Mouse (Mus musculus): ENCODE measurements around the gene Vezt. TPM values are rescaled to one million over a fixed set of nuclear protein-coding genes. Genes with fewer than 3 reads are reported as not detected.
A peak's percentile ranks its signal among the peaks of the same experiment; 100 is the strongest.

The Vezt gene
- polyA plus RNA-seq, 2 experiments from 2014 or later = 6.1 to 15.1 TPM

DNA sequence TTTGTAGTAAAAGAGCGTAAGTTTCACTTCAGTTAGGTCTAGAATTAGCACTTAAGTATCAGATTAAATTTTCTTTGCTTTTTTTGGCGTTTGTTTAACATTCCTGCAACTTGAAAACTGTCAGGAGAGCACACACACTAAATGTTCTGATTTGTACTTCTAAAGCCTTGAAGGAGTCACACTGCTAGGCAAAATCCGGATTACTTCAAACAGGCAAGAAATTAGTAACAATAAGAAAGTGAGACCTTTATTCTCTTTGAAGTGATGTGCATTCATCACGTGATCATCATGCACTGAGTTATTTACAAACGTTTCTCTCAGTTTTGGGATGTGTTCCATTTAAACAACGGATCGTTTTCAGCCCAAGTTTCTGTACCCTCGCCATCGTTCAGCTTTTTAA, 1.6 kb upstream of the Vezt start:
- no peak for ATAC-seq

DNA sequence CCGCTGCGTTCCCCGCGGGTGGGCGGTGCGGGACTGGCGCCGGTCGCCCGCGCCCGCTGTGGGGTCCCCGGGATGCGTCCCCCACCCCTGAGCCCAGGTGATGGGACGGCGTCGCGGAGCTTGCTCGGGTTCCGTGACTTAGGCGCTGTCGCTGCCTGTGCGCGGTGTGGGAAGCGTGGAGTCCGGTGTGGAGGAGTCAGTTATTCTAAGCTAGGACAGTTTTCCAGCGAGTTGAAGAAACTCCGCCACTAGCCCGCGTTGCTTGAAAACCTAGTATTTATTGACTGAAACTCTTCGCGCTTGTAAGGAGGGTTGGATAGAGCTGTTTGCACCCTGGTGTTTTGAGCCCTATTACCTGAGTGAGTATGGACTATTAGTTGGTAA, 750 bp upstream of the Vezt start:
- no peak for ATAC-seq

DNA sequence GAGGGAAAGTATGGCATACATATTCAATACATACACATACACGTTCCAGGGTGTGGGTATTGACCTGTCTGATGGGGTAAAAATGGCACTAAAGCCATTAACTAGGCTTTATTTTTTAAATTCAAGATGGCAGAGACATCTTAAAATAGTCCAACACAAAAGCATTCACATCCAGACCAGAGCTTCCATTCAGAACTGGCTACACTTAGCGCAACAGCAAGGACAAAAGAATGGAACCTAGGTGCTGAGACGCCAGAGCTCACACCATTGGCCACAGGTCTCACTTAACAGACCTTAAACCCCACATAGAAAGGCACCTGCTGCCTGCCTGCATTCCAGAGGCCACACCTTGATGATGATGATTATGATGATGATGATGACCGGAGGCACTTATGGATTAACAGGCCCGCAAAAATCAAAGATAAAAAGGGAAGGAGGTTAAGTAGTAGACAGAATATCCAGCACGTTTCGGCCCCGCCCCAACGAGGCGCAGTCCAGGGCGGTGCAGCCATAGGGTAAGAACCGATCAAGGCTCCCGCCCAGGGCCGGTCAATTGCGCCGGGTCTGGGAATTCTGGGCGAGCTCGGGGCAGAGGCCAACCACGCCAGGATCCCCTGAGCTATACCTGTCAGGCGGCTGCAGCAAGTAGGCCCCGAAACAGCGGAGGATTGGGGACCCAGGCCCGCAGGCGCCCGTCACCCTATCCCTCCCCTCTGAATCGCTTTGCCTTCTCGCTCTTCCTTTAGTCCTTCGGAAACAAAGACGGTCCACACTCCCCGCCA, 550 bp downstream of the Vezt start:
- peak; percentile 13 for ATAC-seq

DNA sequence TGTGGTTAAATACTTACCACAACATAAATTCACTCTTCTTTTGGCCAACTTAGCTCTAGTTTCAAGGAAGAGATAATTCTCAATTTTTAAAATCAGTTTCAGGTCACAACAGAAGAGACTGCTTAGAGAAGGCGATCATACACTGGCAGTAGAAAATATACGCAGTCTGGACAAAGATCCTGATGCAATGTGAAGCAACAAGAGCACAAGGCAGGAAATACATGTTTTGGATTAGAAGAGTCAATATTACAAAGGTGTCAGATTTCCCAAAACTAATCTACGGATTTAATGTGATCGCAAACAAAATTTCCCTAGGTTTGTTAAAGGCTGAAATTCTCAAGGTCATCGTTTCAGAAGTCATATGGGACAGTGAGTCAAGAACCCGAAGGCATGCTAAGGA, 4.5 kb downstream of the Vezt start:
- no peak for ATAC-seq

DNA sequence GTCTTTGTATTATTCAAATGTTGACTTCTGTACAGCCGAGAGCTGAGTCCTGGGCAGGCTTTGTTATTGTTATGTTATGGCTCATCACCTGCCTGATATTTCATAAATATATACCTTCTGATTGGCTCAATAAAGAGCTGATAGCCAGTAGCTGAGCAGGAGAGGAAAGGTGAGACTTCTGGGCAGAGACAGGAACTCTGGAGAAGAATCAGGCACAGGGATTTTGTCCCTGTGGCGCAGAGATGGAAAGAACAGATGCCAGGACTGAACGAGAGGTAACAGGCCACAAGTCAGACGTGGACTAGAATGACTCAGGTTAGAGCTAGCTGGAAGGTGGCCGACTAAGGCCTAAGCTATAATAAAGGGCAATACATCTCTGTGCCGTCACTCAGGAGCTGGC, 7.1 kb downstream of the Vezt start:
- no peak for ATAC-seq

DNA sequence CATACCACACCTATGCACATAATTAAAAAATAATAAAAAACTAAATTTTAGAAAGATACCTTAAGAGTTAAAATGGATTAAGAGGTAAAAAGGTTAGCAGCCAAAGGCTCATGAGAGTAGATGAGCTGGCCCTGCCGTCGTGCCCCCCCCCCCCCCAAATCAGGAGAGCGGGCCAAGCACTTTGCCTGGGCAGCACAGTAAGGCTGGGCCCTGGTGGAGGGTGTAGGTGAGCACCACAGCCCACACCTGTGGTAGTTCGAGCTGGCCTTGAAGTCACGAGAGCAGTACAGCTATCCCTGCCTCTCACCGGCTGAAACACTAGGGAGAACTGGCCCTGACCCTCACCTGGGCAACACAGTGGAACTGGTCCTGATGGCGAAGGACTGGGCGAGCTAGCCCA, 10.5 kb downstream of the Vezt start:
- no peak for ATAC-seq

DNA sequence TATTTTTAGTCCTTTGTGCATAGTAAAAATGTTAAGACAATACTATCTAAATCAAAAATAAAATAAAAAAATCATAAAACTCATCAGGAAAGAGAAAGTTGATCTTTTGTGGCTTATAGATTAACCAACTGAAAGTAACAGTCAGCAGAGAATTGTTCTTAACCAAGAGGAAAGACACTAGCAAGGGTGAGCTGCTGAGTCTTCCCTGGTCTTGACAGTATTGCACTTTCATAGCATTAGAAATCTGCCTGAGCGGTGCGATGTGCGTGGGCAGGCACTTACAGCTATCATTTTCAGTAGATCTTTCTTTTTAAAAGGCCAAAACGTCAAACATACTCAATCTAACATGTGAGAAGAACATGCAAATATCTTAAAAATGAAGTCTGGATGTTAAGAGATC, 14.6 kb downstream of the Vezt start:
- peak; percentile 76 for ATAC-seq

DNA sequence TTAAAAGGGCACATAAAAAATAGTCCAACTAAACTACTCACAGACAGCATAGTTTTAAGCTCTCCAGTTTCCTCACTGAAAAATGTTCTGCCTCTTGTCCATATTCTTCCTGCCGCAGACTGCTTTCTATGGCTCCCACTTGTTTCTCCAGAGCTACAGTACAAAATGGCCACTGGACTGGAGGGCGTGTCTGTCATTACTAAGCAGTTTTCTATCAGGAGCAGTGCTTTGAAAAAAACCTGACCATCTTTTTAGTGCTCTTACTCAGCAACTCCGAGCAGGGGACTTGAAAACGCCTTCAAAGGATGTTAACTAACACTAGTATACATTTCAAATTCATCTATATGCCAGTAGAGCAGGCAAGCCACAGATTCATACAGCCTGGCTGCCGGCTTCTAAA, 15.0 kb downstream of the Vezt start:
- ATAC-seq = peak; percentile 34

DNA sequence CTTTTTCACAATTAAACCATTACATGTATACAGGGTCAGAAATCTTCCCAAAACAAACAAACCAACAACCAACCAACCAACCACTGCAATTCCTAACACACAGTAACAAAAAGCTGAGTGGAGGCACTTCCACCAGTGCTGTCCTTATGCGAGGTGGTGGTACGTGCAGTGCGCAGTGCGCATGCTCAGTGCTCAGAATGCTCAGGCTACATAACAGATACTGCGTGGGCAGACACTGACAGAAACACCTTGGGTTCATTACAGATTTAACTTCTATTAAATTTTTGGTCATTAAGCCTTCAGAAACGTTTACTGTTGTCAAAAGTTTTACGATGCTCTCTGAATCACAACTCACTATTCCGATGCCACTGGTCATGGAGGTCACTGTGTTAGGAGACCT, 18.2 kb downstream of the Vezt start:
- no peak for ATAC-seq

DNA sequence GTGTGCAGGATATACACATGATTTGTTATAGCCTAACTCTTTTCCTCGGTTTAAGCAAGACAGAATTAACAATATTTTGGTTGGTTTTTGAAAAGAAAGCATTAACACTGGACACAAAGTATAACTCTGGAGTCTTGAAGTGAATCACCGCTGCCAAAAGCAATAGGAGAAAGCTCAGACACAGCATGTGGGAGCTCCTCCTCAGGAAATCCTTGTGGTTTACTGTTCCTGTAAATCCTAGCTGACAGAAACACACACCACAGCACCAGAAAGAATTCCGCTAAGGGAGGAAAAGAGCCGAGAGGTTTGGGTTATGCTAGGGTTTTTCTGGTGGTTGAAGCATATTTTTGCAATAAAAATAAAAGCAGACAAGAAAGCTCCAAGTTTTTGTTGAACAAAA, 21.4 kb downstream of the Vezt start:
- no peak for ATAC-seq

DNA sequence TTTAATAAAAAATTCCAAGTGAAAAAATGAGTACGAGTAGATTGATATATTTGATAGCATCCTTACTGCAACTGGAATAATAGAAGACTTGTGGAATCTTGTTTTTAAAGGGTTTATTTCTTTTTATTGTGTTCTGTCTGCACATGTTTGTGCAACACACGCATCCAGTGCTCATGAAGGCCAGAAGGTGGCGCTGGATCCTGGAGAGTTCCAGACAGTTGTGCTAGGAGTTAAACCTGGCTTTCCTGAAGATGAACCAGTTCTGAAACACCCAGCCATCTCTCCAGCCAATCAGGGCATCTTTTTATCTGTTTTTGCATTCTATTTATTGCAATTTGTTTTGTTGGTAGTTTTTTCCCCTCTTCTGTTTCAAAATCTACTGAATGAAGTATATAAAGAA, 22.4 kb downstream of the Vezt start:
- ATAC-seq = peak; percentile 54

DNA sequence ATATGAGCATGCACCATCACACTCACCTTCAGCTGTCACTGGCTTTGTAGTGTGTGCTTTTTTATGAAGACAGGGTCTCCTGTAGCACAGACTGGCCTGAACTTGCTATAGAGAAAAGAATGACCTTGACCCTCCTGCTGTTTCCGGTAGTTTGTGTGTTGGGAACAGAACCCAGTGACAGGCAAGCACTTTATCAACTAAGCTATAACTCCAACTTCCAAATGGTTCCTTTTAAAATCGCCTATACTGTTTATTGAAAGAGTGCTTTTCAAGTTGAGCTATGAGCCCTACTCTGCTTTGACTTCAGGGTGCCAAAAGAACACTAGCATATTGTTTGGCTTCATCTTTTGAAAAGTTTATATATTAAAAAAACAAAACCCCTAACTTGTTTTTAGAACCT, 24.6 kb downstream of the Vezt start:
- no peak for ATAC-seq

DNA sequence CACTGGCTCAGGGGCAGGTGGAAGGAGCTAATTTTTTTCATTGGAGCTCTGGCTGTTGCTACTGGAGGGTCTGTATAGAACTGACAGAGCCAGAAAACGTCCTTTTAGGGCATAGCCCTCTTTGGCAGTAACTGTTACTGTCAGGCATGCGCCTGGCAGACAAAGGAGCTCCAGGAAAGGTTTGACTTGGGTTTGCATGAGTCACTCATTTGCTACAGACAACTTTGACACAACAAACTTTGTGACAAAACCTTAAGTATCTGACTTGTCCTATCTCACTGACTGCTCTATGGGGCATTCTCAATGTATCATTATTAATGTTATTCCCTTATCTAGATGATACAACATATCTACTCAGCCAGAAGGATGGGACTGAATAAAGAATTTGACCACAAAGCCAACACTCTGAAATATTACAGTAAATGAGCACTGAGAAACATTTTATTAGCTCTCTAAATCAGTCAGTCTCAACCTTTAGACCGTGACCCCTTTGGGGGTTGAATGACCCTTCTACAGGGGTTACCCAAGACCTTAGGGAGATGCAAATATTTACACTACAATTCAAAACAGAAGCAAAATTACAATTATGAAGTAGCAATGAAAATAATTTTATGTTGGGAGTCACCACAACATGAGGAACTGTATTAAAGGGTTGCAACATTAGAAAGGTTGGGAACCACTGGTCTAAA, 25.5 kb downstream of the Vezt start:
- ATAC-seq = no peak

DNA sequence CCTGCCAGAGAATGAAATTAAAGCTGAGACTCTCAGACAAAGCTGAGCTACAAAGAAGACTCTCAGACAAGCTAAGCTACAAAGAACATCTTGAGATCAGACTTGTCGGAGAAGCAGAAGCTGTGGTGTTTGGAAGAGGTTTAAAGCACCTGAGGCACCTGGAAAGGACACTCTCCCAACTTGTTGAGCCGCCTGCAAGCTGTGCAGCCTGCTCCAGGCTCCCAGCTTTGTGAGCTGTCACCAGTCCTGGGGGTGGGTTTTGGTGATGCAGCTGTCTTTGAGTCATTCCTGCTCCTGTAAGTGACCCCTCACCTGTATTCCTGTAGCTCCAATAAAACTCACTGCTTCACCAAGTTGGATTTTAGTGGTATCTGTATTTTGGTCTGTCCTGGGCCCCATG, 27.3 kb downstream of the Vezt start:
- ATAC-seq = no peak

DNA sequence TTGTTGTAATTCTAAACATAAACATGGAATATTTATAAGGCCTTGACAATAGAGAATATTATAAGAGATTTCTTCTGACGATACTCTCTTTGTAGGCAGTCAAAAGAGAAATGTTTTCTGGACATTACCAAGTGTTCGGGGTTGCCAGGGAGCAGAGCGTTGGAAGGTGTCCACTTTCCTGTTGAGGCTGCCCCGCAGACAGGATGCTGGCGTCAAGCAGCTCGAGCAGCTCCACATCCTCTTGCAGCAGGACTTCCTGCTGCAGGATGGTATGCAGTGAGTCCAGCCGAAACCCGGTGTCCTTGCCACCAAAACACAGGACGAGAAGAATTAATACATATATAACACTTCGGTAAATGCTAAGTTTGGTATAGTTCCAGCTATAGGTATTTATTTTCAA, 35.4 kb downstream of the Vezt start:
- no peak for ATAC-seq

DNA sequence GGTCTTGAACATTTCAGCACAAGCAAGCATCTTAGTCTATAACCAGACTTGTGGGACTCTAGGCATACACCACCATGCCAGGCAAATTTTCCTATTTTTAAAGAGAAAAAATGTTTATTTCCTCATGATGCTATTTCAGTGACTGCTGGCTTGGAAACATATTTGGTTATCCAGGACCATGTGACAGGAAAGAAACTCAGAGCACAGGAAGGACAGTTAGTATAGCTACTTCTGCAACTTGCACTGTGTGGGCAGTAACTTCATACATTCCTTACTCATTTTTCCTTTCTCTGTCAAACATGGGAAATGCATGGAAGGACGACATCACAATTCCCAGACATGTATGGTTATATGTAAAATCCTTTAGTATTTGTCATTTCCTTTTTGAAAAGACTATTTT, 36.3 kb downstream of the Vezt start:
- ATAC-seq = no peak

DNA sequence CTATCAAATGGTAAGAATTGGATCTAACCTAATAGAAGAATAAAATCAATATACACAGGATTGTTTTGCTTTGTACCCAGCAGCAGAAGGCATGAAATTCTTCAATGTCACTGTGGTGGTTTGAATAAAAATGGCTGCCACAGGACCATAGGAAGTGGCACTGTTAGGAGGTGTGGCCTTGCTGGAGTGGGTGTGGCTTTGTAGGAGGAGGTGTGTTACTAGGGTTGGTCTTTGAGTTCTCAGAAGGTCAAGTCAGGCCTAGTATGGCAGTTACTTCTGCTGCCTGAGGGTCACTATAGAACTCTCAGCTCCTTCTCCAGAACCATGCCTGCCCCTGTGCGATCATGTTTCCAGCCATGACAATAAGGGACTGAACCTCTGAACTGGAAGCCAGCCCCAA, 40.5 kb downstream of the Vezt start:
- no peak for ATAC-seq

DNA sequence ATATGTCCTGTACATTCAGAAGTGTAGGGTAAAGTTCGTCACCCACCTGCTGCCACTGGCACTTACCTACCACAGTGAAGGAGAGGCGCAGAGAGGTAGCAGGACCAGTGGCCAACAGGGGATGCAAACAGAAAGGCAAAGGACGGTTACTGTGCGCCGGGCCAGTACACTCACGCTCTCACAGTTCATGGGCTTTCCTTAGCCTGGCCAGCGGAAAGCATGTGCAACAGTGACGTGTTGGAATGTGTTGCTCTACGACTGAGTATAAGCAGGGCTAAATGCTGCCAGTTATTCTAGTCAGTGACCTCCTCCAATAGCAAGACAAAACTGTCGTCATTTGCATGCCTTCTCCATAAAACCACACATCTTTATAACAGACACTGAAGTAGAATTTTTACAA, 41.5 kb downstream of the Vezt start:
- ATAC-seq = no peak

DNA sequence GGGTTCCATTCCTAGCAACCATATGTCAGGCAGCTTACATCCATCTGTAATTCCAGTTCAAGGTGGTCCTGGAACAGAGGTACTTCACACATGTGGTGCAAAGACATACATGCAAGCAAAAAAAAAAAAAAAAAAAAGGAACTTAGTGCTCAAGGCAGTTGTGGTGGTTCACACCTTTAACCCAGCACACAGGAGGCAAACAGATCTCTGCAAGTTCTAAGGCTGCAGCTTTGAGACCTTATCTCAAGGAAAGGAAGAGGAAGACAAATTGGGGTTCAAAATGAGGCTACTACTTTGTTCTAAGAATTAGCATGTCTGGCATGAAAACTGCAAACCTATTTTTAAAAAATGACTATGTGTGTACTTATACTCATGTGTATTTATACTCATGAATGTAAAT, 50.3 kb downstream of the Vezt start:
- no peak for ATAC-seq

DNA sequence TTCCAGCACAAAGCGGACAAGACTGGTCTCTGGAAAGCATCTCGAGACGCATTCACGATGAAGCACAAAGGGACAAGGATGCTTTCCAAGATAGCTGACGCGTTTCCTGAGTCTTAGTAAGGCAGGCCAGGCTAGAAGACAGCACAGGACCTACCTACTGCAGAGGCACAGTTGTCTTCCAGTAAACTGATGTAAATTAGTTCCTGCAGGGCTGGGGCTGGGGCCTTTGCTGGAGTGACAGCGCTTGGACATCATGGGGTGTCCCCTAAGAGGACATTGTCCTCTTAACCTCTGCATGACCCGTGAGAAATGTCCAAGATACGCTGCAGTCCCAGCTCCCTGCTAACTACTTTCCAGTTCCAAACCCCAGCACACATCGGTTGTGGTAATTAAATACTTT, 66.3 kb downstream of the Vezt start:
- no peak for ATAC-seq

DNA sequence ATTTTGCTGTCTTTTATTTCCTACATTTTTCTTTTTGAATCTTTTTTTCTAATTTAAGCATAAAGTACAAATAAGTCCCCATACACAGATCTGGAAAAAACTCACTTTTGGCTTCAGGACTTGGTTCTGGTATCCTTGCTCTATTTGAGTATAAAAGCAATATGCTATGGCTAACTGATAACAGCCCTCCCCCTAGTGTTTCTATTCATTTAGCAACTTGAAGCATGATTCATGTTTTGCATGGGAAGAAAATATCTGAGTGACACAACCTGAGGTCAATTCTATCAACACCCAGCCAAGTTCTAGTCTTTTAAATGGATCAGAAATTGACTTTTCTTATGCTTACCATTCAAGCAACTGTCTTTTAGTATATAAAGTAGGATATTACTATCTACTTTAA, 68.1 kb downstream of the Vezt start:
- no peak for ATAC-seq

DNA sequence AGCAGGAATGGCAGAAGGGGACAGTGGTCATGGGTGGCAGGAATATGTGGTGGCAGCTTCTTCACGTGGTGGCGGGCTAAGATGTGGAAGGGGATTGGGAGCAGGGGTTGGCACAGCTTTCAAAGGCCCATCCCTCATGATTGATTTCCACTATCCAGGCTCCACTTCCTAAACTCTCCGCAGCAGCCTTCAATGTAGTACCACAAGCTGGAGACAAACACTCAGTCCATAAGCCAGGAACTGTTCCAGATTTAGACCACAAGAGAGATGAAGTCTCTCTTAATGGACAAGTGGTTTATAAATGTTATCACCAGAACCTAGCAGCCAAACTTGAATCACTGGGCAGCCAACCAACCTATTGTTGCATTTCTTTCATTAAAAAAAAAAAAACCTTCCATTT, 81.6 kb downstream of the Vezt start:
- ATAC-seq = no peak

DNA sequence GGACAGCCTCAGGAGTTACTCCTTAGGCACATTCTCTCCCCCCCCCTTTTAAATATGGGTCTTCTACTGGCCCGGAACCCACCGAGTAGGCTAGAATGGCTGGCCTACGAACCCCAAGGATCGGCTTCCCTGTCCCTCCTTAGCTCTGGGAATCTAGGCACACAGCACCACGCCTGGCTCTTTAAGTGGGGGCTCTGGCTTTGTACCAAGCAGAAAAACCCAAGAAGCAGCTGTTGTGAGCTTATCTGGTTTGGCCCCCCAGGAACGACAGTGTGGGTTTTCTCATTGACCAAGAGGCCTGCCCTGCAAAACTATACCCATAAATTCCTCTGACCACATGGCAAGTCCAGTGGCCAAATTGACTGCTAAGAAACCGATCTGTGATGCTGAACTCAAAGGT, 82.1 kb downstream of the Vezt start:
- no peak for ATAC-seq

DNA sequence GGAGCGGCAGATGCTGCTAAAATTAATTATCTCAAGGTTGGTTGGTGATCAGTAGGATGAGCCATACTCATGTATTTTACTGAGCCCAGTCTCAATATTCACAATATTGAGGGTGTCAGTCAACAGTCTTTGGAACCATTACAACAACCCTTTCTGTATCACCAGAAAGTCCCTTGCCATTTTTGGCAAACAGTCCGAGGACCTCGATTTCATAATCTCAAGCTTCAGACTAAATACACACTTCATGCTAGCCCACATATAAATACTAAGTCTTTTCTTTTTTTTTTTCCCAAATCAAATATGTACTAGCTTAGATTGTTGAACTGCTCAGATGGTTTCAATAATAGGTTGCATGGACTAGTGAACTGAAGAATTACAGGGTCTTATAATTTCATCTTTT, 84.6 kb downstream of the Vezt start:
- ATAC-seq = no peak

DNA sequence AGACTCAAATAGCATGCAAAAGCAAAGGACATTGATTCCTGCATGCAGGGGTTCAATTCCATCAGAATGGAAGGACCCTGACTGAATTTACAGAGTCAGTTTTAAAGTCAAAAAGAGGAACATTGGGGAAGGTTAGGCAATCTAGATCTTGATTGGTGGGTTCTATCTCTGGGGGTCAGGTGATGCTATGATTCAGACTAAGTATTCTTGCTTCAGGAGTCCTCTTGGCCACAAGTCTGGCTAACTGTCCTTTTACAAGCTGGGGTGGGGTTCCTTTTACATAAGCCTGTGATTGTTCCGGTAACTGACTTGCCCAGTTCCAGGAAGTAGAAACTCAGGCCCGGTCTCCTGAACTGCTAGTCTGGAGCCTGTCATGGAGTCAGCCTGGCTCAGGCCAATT, 85.7 kb downstream of the Vezt start:
- ATAC-seq = no peak

All from activated CD4-positive, CD25-positive, alpha-beta regulatory T cell, adult 4 months (primary cell).